Mouse (Mus musculus): ENCODE results near the gene Ndufaf2. TPM values are rescaled to one million over a fixed set of nuclear protein-coding genes. Genes with fewer than 3 reads are reported as not detected.

The Ndufaf2 gene
- polyA plus RNA-seq, 1 experiment from 2014 or later, result 69.3 TPM

- ATAC-seq (ENCODE audit: low FRiP score), result no peak
- no peaks in the 10 kb centered on the region for H3K4me1 ChIP-seq
- H3K9me3 ChIP-seq (replicated peaks), result no peaks in the 10 kb centered on the region
- H3K36me3 ChIP-seq, result no peaks in the 10 kb centered on the region
- H3K4me3 ChIP-seq, result no peak overlapping the region
- no peak overlapping the region for H3K27ac ChIP-seq
- H3K9ac ChIP-seq, result no peak overlapping the region
- H3K4me2 ChIP-seq (replicated peaks), result no peak overlapping the region
- 83% methylated on average over 4 of the region's 4 CpGs for WGBS
- no peaks in the 10 kb centered on the region for H3K27me3 ChIP-seq
Observed at GRCm38 (mm10) chr13:108069151-108069550, 89.3 kb downstream of the Ndufaf2 start.

GRCm38 (mm10) chr13:108066021-108066420, 92.4 kb downstream of the Ndufaf2 start:
- no peaks in the 10 kb centered on the region for H3K36me3 ChIP-seq
- H3K4me2 ChIP-seq (replicated peaks), result no peak overlapping the region
- 76% methylated on average over 2 of the region's 2 CpGs for WGBS
- no peak overlapping the region for H3K4me3 ChIP-seq
- peaks cover 6% of the 10 kb centered on the region; the same call in 1 of the 2 replicates for H3K4me1 ChIP-seq
- H3K27ac ChIP-seq, result no peak overlapping the region
- no peak for ATAC-seq (ENCODE audit: low FRiP score)
- no peaks in the 10 kb centered on the region for H3K9me3 ChIP-seq (replicated peaks)
- no peaks in the 10 kb centered on the region for H3K27me3 ChIP-seq
- no peak overlapping the region for H3K9ac ChIP-seq

- ATAC-seq (ENCODE audit: low FRiP score), result peak; percentile 76
- Histone ChIP-seq H3K4me1 (peaks cover 15% of the 10 kb centered on the region), H3K4me2 (replicated peaks) (no peak overlapping the region), H3K9me3 (replicated peaks) (no peaks in the 10 kb centered on the region), H3K27me3 (no peaks in the 10 kb centered on the region), H3K36me3 (no peaks in the 10 kb centered on the region), H3K9ac (no peak overlapping the region), H3K27ac (no peak overlapping the region), H3K4me3 (no peak overlapping the region)
- 27% methylated on average over 6 of the region's 6 CpGs for WGBS
Observed at GRCm38 (mm10) chr13:108064331-108064730, 94.1 kb downstream of the Ndufaf2 start.

- no peak overlapping the region for H3K9ac ChIP-seq
- 64% methylated on average over 11 of the region's 11 CpGs for WGBS
- ATAC-seq (ENCODE audit: low FRiP score), result peak; percentile 39; the same call in 1 of the 2 replicates
Observed at GRCm38 (mm10) chr13:108063374-108064134, 94.9 kb downstream of the Ndufaf2 start.

GRCm38 (mm10) chr13:108062900-108063299, 95.5 kb downstream of the Ndufaf2 start:
- ATAC-seq (ENCODE audit: low FRiP score), result no peak
- WGBS, result 61% methylated on average over 5 of the region's 5 CpGs
- Histone ChIP-seq H3K4me1 (peaks cover 15% of the 10 kb centered on the region), H3K27ac (no peak overlapping the region), H3K9ac (no peak overlapping the region), H3K4me2 (replicated peaks) (no peak overlapping the region), H3K9me3 (replicated peaks) (no peaks in the 10 kb centered on the region), H3K4me3 (no peak overlapping the region), H3K36me3 (no peaks in the 10 kb centered on the region), H3K27me3 (no peaks in the 10 kb centered on the region)

More at GRCm38 (mm10) chr13:108063374-108064134, 94.9 kb downstream of the Ndufaf2 start:
- Histone ChIP-seq H3K4me1 (peaks cover 15% of the 10 kb centered on the region), H3K4me3 (no peak overlapping the region), H3K27ac (peak overlapping the region; percentile 70), H3K9me3 (replicated peaks) (no peaks in the 10 kb centered on the region), H3K27me3 (no peaks in the 10 kb centered on the region), H3K36me3 (no peaks in the 10 kb centered on the region), H3K4me2 (replicated peaks) (no peak overlapping the region)

- H3K9me3 ChIP-seq (replicated peaks), result no peaks in the 10 kb centered on the region
- no peaks in the 10 kb centered on the region for H3K27me3 ChIP-seq
- WGBS, result 46% methylated on average over 8 of the region's 8 CpGs
- H3K9ac ChIP-seq, result no peak overlapping the region
- H3K4me2 ChIP-seq (replicated peaks), result no peak overlapping the region
- peaks cover 15% of the 10 kb centered on the region for H3K4me1 ChIP-seq
- no peak overlapping the region; the same call in 1 of the 2 replicates for H3K27ac ChIP-seq
- no peaks in the 10 kb centered on the region for H3K36me3 ChIP-seq
- H3K4me3 ChIP-seq, result no peak overlapping the region
- no peak for ATAC-seq (ENCODE audit: low FRiP score)
Observed at GRCm38 (mm10) chr13:108060936-108061578, 97.4 kb downstream of the Ndufaf2 start.

- Histone ChIP-seq H3K4me3 (no peak overlapping the region), H3K27me3 (no peaks in the 10 kb centered on the region), H3K4me1 (peaks cover 15% of the 10 kb centered on the region), H3K9ac (no peak overlapping the region), H3K4me2 (replicated peaks) (no peak overlapping the region), H3K36me3 (no peaks in the 10 kb centered on the region), H3K27ac (no peak overlapping the region), H3K9me3 (replicated peaks) (no peaks in the 10 kb centered on the region)
- WGBS, result 42% methylated on average over 7 of the region's 7 CpGs
- ATAC-seq (ENCODE audit: low FRiP score), result no peak
Observed at GRCm38 (mm10) chr13:108060286-108060885, 98.0 kb downstream of the Ndufaf2 start.

GRCm38 (mm10) chr13:108056896-108057295, 101.5 kb downstream of the Ndufaf2 start:
- Histone ChIP-seq H3K27ac (no peak overlapping the region), H3K4me3 (no peak overlapping the region), H3K36me3 (peaks cover 2% of the 10 kb centered on the region; the same call in 1 of the 2 replicates), H3K4me1 (peaks cover 10% of the 10 kb centered on the region), H3K27me3 (no peaks in the 10 kb centered on the region), H3K4me2 (replicated peaks) (no peak overlapping the region), H3K9ac (no peak overlapping the region), H3K9me3 (replicated peaks) (no peaks in the 10 kb centered on the region)
- ATAC-seq (ENCODE audit: low FRiP score), result no peak
- WGBS, result 78% methylated on average over 3 of the region's 3 CpGs

- peaks cover 8% of the 10 kb centered on the region for H3K36me3 ChIP-seq
- H3K27ac ChIP-seq, result no peak overlapping the region
- H3K4me1 ChIP-seq, result peaks cover 24% of the 10 kb centered on the region
- no peaks in the 10 kb centered on the region for H3K9me3 ChIP-seq (replicated peaks)
- no peak overlapping the region for H3K4me3 ChIP-seq
- no peak overlapping the region for H3K9ac ChIP-seq
- ATAC-seq (ENCODE audit: low FRiP score), result no peak
- H3K27me3 ChIP-seq, result no peaks in the 10 kb centered on the region
- 93% methylated on average over 6 of the region's 6 CpGs for WGBS
- H3K4me2 ChIP-seq (replicated peaks), result no peak overlapping the region
Observed at GRCm38 (mm10) chr13:108047364-108047763, 111.1 kb downstream of the Ndufaf2 start.

GRCm38 (mm10) chr13:108046891-108047290, 111.5 kb downstream of the Ndufaf2 start:
- WGBS, result 80% methylated on average over 6 of the region's 6 CpGs
- H3K27ac ChIP-seq, result no peak overlapping the region
- no peaks in the 10 kb centered on the region for H3K9me3 ChIP-seq (replicated peaks)
- no peak overlapping the region for H3K4me2 ChIP-seq (replicated peaks)
- H3K9ac ChIP-seq, result no peak overlapping the region
- peaks cover 8% of the 10 kb centered on the region for H3K36me3 ChIP-seq
- peaks cover 26% of the 10 kb centered on the region for H3K4me1 ChIP-seq
- no peak overlapping the region for H3K4me3 ChIP-seq
- no peak for ATAC-seq (ENCODE audit: low FRiP score)
- no peaks in the 10 kb centered on the region for H3K27me3 ChIP-seq

GRCm38 (mm10) chr13:108046071-108046470, 112.4 kb downstream of the Ndufaf2 start:
- Histone ChIP-seq H3K27ac (no peak overlapping the region), H3K9me3 (replicated peaks) (no peaks in the 10 kb centered on the region), H3K4me3 (no peak overlapping the region), H3K9ac (no peak overlapping the region), H3K27me3 (no peaks in the 10 kb centered on the region), H3K36me3 (peaks cover 8% of the 10 kb centered on the region), H3K4me2 (replicated peaks) (no peak overlapping the region), H3K4me1 (peaks cover 27% of the 10 kb centered on the region)
- 97% methylated on average over 3 of the region's 3 CpGs for WGBS
- no peak for ATAC-seq (ENCODE audit: low FRiP score)

GRCm38 (mm10) chr13:108045646-108046045, 112.8 kb downstream of the Ndufaf2 start:
- no peak overlapping the region for H3K4me3 ChIP-seq
- H3K27me3 ChIP-seq, result no peaks in the 10 kb centered on the region
- peaks cover 31% of the 10 kb centered on the region for H3K4me1 ChIP-seq

More at GRCm38 (mm10) chr13:108045646-108046045, 112.8 kb downstream of the Ndufaf2 start:
- no peak overlapping the region for H3K27ac ChIP-seq
- H3K36me3 ChIP-seq, result peaks cover 8% of the 10 kb centered on the region
- no peak overlapping the region for H3K4me2 ChIP-seq (replicated peaks)
- H3K9me3 ChIP-seq (replicated peaks), result no peaks in the 10 kb centered on the region
- whole genome bisulfite sequencing, result 88% methylated on average over 3 of the region's 3 CpGs
- ATAC-seq (ENCODE audit: low FRiP score), result no peak
- H3K9ac ChIP-seq, result no peak overlapping the region

Measured in hindbrain, embryonic 12.5 days (tissue).